Mouse (Mus musculus) cerebellum, postnatal 14 days (tissue): ENCODE results near the gene Vwf.

Source experiments
- DNase-seq, 2 experiments: peaks; one replicate each; pipeline ENCODE4 v3.0.0; 2021; ENCODE audit warnings: mixed read lengths in 2 of 2

Vwf gene

DNA sequence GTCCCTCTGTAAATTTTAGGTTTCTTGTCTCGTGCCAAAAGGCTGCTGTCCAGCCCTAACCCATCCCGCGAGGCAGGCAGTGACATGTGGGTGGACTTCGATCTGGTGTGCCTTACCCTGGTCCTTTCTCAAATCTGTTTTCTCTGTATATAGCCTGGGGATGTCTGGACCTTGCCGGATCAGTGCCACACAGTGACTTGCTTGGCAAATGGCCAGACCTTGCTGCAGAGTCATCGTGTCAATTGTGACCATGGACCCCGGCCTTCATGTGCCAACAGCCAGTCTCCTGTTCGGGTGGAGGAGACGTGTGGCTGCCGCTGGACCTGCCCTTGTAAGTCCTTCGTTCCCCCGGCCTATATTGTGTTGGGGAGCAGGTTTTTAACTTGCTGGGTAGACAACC is 102.4 kb downstream of the Vwf start:
- DNase-seq: peak in 1 of 2 experiments; percentile 50

DNA sequence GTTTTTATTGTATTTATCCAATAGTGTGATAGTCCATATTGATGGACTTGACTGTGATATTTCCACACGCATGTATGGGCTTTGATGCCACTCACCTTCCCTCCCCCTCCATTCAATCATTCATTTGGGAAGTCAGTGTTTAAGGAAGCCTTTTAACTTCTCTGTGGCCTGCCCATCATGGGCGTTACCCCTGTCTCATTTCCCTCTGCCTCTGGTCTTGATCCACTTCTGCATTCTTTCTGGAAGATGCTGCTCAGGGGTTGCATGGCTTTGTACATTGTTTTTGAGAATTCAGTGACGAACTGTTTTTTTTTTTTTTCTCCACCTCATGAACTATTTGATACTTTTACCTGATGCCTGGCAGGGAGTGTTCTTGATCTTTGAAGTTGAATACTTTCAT is 104.8 kb downstream of the Vwf start:
- no peak for DNase-seq

DNA sequence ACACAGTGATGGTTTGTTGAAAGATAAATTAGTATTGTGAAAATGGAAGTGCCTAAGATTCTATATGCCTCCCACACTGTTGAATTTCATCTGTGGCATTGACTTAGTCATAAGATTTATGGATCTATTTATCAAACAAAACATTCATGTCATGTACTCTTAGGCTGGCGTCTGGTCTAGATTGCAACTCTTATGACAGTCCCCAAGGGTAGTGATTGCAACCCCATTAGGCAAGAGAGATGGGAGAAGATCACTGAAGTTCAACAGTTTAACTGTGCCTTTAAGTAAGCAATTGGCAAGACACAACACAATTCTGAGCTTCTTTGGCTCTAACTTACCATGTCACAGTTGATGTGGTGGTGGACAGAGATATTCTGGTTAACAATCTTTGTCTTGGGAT is 106.8 kb downstream of the Vwf start:
- DNase-seq: no peak

DNA sequence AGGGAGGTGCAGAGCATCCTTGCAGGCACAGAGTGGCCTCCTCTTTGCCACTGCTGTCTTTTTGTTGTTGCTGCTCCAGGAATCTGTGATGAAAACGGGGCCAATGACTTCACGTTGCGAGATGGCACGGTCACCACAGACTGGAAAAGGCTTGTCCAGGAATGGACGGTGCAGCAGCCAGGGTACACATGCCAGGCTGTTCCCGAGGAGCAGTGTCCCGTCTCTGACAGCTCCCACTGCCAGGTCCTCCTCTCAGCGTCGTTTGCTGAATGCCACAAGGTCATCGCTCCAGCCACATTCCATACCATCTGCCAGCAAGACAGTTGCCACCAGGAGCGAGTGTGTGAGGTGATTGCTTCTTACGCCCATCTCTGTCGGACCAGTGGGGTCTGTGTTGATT is 110.3 kb downstream of the Vwf start:
- peak; percentile 85 to 86 for DNase-seq

DNA sequence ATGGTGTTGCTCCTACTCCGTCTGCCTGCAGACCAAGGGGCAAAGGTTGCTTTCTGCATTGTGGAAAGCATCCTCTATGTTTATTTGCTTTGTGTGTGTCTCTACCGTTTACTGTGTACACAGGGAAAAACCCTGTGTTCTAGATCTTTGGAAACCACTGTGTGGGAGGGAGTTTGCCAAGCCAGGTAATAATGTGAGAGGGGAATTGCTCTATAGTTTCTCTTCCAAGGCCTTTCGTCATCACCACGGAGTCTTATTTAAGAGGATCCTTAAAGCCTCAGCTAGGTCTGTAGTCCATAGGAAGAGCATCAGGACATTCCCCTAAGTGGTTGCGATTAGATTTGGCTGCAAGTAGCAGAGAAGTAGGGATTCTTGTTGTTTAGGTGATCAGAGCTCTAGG is 111.4 kb downstream of the Vwf start:
- no peak for DNase-seq

DNA sequence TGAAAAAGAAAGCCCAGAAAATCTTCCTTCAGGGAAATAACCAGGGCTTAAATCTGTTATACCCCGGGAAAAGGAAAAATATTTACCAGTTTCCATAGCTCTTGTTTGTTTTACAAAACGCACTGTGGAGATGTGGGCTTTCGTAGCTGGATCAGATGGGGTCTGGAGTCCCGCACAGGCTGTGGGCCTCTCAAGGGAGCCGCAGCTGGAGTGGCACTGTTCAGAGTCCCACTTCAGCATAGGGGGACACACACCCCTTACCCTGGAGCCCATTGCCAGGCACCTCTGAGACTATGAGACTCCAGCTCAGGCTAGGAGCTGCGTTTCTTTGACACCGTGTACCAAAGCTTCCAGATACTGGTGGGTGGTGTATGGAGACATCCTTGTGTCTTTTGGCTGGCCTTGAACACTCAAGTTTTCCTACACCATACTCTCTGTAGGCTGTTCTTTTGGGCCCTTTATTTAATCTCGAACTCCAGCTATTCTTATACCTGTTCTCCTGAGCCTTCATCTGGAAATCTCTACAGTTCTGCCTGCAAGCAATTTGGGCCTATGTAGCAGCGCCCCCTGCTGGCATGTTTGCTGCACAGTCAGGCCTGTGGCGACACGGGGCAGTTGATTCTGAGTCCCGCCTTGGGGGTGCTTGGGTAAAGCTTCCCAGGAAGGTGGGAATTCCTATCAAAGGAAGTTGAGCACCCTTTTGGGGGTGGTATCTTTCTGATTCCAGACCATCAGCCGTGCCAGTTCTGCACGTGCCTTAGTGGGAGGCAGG is 114.7 kb downstream of the Vwf start:
- peak; percentile 89 to 93 for DNase-seq

DNA sequence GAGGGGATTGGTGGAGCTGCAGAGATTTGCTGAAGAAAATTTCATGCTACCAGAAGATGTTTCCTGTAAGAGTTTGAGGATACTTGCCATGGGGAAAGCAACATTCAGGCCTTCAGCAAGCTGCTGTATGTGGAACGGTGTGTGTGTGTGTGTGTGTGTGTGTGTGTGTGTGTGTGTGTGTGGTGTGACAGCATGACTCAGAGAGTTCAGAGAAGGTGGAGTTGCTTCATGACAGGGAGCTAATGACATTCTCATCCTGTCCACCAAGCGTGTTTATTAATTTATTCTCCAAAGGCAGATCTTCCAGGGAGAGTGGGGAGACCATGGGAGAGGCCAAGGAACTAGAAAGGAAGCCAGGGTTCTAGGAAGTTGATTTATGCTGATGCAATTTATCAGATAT is 117.3 kb downstream of the Vwf start:
- no peak for DNase-seq

DNA sequence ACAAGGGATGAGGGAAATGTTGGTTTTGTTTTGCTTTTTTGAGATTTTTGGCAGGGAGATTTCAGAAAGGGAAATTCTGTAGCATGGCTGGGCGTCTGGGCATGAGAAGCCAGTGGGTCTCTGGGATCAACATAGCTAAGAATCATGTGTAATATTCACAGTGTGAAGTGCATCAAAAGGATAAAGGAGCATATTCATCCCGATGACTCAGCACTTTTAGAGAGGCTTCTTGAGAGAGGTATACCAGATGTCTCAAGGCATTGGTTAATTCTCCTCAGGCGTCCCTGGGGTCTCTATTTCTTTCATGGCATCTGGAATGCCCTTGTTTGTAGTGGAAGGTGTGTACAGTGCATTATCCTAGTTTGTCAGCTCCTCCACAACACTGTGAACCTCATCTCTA is 125.3 kb downstream of the Vwf start:
- DNase-seq: no peak

DNA sequence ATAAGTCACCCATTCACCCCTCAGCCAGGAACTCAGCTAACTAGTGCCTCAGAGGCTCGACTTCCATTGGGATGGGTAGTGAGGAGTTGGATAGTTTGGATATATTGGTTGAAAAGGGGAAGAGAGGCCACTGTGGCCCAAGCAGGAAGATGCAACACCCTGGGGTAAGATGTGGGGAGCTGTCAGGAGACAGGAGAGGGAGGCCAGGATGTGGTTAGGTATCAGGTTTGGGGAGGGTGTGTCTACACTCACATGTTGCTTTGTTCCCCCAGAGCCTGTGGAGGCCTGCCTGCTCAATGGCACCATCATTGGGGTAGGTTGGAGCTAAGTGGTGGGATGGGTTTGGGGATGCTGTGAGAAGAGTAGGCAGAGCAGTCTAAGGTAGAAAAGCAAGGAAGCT is 131.9 kb downstream of the Vwf start:
- no peak for DNase-seq

DNA sequence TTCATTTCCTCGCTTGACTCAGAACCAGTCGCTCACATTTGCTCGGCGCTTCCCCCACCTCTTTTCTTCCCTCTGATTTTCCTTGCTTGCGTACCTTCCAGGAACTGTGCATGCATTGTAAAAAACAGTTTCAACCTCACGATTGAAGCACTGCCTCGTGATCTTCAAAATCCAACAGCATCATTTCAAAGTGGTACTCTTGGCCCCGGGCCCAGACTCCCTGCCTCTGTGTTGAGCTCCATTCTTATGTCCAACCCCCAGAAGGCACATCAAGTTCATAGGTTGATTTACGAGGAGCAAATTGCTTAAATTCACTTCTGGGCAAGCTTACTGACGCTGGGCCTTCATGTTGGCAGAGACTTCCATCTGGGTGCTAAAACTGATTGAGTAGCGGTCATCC is 134.0 kb downstream of the Vwf start:
- no peak for DNase-seq

DNA sequence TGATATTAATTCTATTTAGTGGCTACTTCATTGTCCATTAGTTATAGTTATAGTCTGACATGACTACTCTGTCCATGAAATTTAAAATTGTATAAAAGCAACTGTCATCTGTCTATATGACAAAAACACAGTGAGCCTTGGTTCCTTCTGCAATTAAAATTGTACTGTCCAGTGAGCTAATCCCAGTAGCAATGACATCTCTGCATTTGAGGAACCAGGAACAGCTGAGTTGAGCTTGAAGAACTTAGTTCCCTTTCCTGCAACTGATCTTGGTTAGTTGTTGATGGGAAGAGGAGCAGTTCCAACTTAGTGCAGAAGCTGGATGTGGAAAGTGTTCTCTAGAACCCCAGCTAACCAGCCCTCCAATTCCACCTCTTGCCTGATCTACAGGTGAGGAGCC is 138.8 kb downstream of the Vwf start:
- no peak for DNase-seq

DNA sequence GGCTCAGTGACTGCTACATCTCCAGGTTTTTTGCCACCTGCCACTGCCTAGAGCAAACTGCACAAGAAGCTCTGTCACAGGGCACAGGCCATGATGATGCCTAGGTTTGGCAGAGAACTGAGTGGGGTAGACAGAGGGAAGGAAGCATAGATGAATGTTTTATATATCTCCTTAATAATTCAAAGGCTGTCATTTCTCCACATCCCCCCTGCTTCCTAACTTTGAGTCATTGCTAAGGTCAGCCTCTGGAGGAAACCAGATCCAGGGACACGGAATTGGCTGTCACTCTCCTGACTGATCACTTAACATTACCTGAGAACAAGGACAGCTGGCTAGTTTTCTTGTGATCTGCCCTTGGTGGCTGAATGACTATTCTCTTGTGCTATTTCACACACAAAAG is 141.4 kb downstream of the Vwf start:
- DNase-seq: no peak

DNA sequence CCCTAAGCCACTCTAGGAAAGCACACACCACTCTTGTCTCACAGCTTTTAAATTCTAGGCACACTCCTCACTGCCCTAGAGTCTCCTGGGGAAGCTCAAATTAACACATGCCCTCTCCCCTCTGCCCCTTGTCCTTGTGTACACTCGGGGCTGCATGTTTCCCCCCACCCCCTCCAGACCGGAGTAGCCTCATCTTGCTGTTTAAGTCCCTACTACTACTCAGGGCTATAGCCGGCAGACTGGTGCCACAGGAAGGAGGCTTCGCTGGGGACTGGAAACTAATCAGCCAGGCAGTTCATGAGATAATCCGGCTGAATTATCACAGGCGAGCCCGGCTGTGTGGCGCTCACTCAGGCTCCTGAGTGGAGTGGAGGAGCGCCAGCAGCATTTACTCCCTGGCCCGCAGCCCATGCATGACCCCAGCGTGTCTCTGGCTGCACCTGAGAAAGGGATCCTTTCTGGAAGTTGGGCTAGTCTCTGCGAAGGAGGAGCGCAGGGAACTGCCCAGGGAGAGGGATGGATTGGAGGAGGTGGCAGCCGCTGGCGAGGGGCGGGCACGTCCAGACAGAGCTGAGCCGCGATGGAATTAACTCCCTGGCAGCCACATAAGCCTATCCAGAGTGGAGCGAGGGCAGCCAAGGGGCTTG is 143.6 kb downstream of the Vwf start, which contains the start of gene Ano2:
Gene Ano2, plus strand, starts transcription at position 363 of the 647 bp plus-strand sequence.
- peak; percentile 87 to 88 for DNase-seq

DNA sequence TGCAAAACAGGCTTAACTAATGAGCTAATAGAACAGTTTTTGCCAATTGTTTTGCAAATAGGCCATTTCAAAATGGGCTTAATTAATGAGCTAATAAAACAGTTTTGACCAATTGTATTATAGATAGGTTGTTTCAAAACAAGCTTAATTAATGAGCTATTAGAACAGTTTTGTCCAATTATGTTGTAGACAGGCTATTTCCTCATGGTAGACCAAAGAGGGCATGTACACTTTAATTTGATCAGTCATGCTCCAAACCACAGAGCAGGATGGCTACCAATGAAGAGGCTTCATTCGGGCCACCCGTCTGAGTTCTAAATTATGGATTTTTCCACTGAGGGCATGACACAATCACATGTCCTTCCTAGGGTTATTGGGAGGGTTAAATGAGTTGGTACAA is 154.6 kb downstream of the Vwf start:
- no peak for DNase-seq

DNA sequence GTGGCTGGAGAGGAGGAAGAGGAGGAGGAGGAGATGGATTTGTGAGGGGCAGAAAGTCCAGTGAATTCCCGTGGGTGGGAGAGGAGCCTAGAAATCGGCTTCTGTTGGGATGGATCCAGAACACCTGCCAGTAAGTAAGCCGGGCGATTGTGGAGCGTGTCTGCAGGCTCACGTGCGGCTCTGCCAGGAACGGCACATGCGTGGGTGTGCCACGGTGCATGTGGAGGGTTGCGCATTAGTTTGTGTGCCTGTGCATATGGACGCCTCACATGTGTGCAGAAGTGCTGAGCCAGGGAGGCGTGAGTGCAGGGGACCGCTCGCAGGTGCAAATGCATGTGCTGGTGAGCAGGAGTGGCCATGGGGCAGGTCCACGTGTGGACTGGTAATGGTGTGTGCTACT is 164.7 kb downstream of the Vwf start:
- peak in 1 of 2 experiments; percentile 24 for DNase-seq

DNA sequence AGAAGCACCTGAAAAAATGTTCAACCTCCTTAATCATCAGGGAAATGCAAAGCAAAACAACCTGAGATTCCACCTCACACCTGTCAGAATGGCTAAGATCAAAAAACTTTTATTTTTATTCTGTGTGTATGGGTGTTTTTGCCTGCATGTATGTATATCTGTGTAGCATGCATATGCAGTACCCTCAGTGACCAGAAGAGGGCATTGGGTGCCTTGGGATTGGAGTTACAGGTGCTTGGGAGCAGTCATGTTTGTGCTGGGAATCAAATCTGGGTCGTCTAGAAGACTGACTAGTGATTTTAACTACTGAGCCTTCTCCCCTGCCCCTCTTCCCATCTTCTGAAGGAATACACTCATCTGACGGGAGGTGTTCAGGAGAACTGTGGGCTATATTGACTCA is 179.8 kb downstream of the Vwf start:
- peak in 1 of 2 experiments; percentile 25 for DNase-seq

DNA sequence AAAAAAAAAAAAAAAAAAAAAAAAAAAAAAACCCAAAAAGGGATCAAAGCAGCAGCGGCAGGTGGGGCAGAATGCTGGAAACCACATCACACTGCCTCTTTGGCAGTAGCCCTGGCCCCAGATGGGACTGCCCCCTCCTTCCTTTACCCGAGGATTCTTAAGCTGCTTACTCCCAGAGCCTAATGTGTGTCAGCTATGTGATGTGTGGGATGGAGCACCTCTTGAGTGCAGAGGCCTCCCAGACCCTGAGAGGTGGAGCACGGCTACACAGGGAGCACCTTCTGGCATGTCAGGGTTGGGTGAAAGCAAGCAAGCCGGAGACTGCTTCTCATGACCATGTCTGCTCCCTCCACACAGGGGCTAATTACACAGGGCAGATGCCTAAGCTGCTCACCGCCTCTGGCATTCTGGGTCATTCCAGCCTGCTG is 180.9 kb downstream of the Vwf start:
- DNase-seq: peak; percentile 27 to 30

DNA sequence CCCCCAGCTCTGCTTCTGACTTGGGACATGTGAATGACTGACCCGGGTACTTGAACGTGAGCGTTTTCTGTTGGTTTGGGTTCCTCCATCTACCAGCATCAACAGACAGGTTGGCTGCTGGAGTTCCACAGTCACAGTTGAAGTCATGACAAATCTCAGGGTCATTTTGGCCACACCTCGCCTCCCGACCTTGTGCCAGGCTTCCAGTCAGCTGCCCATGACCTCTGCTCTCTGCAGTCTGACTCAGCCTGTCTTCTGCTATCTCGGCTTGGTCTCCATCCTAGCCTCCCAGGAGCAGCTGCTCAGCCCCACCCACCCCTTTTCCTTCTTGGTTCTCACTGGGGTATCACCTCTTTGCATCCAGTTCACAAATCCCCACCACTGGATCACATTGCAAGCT is 182.9 kb downstream of the Vwf start:
- no peak for DNase-seq

DNA sequence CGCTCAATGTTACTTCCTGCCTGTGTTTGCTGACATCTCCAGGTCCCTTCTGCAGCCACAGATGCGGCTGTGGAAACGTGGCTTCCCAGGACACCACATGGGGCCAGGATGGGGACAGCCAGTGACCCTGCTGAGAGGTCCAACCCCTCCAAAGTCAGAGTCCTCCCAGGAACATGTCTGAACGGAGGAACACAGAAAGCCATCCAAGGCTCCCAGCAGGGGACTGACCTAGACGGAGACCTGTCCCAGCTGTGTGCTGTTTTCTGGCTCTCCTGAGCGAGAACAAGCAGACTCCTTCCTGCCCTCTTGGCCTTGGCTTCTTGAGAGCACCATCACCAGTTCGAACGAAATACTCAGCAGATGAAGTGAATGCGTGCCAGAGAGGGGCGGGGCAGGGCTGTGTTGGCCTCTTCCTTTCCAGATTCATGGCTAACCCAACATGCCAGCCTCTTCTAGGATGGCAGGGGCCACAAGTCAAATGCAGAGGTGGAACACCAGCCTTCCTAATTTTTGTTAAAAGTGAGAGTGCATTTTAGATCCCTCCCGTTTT is 183.5 kb downstream of the Vwf start:
- peak; percentile 44 to 55 for DNase-seq
